Mouse (Mus musculus) B cell, adult 2 months (primary cell): ENCODE measurements at regions not wholly inside any gene's neighbourhood (a gene's known extent, or its start where the extent isn't known, plus 50 kb on each side); places are given as distances from the start of the nearest gene placed in this dataset.

ENCODE experiments used
- DNase-seq, 2 experiments: peaks; one replicate each; pipeline ENCODE4 v3.0.0; 2022

GRCm38 (mm10) chr12:27283964-27284363 is 58.4 kb downstream of the Sox11 start:
- DNase-seq: no peak

GRCm38 (mm10) chr12:27261965-27262364 is 80.4 kb downstream of the Sox11 start:
- no peak for DNase-seq

GRCm38 (mm10) chr12:27254125-27254524 is 88.2 kb downstream of the Sox11 start:
- no peak for DNase-seq

GRCm38 (mm10) chr12:27251521-27251920 is 90.9 kb downstream of the Sox11 start:
- no peak for DNase-seq

- no peak for DNase-seq
Measured at GRCm38 (mm10) chr12:27248545-27248855, 93.9 kb downstream of the Sox11 start.

GRCm38 (mm10) chr12:27247756-27248544 is 94.4 kb downstream of the Sox11 start:
- no peak for DNase-seq

GRCm38 (mm10) chr12:27235748-27236147 is 106.6 kb downstream of the Sox11 start:
- DNase-seq: no peak

- DNase-seq: no peak
Measured at GRCm38 (mm10) chr12:27221541-27221940, 120.8 kb downstream of the Sox11 start.

- DNase-seq: no peak
Measured at GRCm38 (mm10) chr12:27201191-27201590, 141.2 kb downstream of the Sox11 start.

GRCm38 (mm10) chr12:27194001-27194400 is 148.4 kb downstream of the Sox11 start:
- no peak for DNase-seq

GRCm38 (mm10) chr12:27191916-27192315 is 150.5 kb downstream of the Sox11 start:
- DNase-seq: no peak

- no peak for DNase-seq
Measured at GRCm38 (mm10) chr12:27187480-27187879, 154.9 kb downstream of the Sox11 start.

- no peak for DNase-seq
Measured at GRCm38 (mm10) chr12:27182397-27183375, 159.7 kb downstream of the Sox11 start.

GRCm38 (mm10) chr12:27173561-27173960 is 168.8 kb downstream of the Sox11 start:
- DNase-seq: no peak

GRCm38 (mm10) chr12:27173151-27173550 is 169.2 kb downstream of the Sox11 start:
- DNase-seq: no peak

GRCm38 (mm10) chr12:27171595-27171994 is 170.8 kb downstream of the Sox11 start:
- DNase-seq: no peak

GRCm38 (mm10) chr12:27164920-27165504 is 177.4 kb downstream of the Sox11 start:
- DNase-seq: no peak

- DNase-seq: no peak
Measured at GRCm38 (mm10) chr12:27160063-27160686, 182.2 kb downstream of the Sox11 start.

GRCm38 (mm10) chr12:27159416-27160062 is 182.8 kb downstream of the Sox11 start:
- DNase-seq: no peak

GRCm38 (mm10) chr12:27150871-27151853 is 191.2 kb downstream of the Sox11 start:
- DNase-seq: no peak

GRCm38 (mm10) chr12:27143310-27143709 is 199.1 kb downstream of the Sox11 start:
- no peak for DNase-seq
